Mouse (Mus musculus) neutrophil, adult 5-6 weeks (primary cell): Measurements from ENCODE around the gene Alg6. TPM values are rescaled to one million over a fixed set of nuclear protein-coding genes. Genes with fewer than 3 reads are reported as not detected.

Experiments
- ATAC-seq: fragments of 151-379, 151-347 bp; 2 replicates; pipeline ENCODE4 v1.8.0; 2017; ENCODE audit warnings: mild to moderate bottlenecking, moderate TSS enrichment; ENCODE audit not compliant: insufficient number of reproducible peaks, poor library complexity, low FRiP score, severe bottlenecking; ENCODE audit errors: extremely low read depth
- total RNA-seq: library from RNA; stranded (forward); fragments of 200-1000 nt; gene quantifications from 2 replicates; pipeline ENCODE4 v1.2.3, GENCODE M21; 2017

Alg6 gene
- total RNA-seq: 4.1 and 6.6 TPM in 2 replicates

- ATAC-seq: peak; percentile 91
Measured at GRCm38 (mm10) chr4:99714904-99715782, at the start of gene Alg6. TSS of gene Alg6 (plus strand) at chr4:99715664.

DNA sequence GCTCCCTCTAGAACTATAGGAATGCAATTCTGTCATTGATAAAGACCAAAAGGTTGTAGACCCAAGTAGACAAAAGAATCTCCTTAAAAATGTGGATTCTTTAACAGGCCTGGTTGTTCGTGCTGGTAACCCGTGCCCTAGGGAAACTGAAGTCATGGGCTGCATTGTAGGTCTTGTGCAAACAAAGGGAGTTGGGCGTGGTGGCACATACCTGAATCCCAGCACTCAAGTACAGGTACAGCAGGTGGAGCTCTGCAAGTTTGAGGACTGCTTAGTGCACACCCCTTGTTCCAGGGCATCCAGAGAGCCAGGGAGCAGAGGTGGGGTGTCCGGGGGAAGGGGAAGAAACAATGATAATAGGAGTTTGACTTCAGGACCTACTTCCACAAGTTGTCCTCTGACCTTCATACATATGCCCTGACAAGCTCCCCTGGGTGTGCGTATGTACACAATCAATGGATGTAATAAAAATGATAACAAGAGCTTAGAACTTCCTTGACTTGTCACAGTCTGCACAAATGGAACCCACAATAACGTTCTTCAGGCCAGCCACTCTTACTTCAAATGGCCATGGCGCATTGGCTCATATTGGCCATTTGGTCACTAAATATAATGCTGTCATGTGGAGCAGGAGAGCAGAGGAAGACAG, 45.1 kb upstream of the Alg6 start:
- no peak for ATAC-seq

GRCm38 (mm10) chr4:99675191-99675590, 40.3 kb upstream of the Alg6 start:
- no peak for ATAC-seq

GRCm38 (mm10) chr4:99683941-99684340, 31.5 kb upstream of the Alg6 start:
- ATAC-seq: no peak

GRCm38 (mm10) chr4:99686308-99686707, 29.2 kb upstream of the Alg6 start:
- ATAC-seq: no peak

- ATAC-seq: no peak
Measured at GRCm38 (mm10) chr4:99712583-99713183, 2.8 kb upstream of the Alg6 start.

GRCm38 (mm10) chr4:99713971-99714370, 1.5 kb upstream of the Alg6 start:
- no peak for ATAC-seq

DNA sequence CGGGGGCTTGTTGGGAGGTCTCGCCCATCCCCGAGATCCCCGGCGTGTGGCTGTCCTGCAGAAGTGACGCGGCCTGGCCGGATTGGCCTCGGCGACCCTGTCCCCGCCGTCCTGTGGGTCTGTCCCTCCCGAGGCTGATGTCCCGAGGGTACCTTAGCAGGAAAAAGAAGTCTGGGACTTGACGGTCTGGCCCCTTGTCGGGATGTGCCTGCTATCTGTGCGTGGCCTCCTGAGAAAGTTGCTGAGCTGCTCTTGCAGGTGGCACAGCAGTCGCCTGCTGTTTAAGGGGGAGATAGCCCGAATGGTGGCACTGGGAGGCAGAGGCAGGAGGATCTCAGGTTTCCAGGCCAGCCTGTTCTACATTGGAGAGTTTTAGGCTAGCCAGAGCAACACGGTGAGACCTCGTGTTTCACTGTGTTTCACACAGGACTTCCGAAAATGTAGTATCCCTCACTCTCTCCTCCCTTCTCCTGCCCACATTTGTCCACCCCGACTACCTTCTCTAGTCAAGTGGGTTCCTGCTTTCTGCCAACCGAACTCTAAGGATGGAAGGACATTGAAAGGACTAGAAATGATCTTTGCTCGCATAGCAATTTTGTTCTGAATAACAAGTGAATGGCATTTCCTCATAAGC, 436 bp downstream of the Alg6 start:
- no peak for ATAC-seq

DNA sequence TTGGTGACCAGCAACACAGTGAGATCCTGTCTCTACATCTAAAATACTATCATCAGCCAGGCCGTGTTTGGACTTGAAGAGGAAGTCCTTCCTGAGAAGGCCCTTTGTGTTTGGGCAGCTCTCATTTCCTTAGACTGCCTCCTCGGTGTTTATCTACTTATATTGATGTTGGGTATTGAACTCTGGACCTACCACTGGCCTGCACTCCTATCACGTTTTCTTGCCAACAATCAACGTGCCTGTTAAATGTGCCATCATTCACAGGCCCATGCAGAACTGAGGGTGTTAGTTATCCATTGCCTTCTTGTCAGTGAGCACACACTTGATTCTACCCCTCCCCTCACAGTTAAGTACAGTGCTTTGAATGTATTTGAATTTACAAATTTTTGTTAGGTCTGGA, 2.4 kb downstream of the Alg6 start:
- ATAC-seq: no peak

GRCm38 (mm10) chr4:99724331-99724730, 8.9 kb downstream of the Alg6 start:
- ATAC-seq: no peak

GRCm38 (mm10) chr4:99725914-99726451, 10.5 kb downstream of the Alg6 start:
- ATAC-seq: no peak

GRCm38 (mm10) chr4:99739836-99740235, 24.4 kb downstream of the Alg6 start:
- no peak for ATAC-seq

DNA sequence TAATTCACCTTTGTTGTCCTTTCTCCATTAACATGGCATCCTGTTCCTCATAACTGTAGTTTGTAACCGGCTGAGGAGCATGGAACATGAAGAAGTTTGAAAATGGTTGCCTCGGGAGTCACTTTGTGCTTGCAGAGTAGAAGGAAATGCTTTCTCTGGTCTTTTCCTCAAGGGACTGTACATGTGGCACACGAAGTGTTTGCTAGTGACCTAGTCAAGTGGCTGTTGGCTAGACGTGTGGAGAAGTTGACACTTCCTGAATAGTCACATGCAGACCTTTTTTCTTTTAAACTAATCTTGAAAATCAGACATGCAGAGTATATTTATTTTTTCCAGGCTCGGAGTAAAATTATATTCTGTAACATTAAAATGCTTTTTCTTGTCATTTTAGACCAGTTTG, 37.0 kb downstream of the Alg6 start:
- no peak for ATAC-seq

GRCm38 (mm10) chr4:99766303-99766702, 50.8 kb downstream of the Alg6 start:
- ATAC-seq: no peak

- no peak for ATAC-seq
Measured at GRCm38 (mm10) chr4:99766753-99767152, 51.3 kb downstream of the Alg6 start.

GRCm38 (mm10) chr4:99770555-99770954, 55.1 kb downstream of the Alg6 start:
- ATAC-seq: no peak

DNA sequence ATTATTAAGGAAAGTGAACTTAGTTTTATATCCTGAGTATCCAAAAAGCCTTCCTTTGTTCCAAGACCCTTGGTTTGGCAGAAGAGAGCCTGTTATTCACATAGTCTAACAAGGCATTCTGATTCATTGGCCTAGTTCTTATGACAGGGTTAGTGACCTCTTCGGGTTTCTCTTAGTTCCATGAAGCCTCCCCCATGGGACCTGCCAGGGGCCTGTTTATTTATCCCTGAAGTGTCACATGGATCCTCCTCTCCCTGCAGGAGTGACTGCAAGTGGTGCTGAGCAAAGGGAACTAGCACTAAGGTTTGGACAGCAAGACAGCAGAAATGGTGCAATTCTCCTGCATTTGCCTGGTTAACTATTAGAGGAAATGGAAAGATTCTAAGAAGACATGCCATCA, 57.6 kb downstream of the Alg6 start:
- no peak for ATAC-seq

DNA sequence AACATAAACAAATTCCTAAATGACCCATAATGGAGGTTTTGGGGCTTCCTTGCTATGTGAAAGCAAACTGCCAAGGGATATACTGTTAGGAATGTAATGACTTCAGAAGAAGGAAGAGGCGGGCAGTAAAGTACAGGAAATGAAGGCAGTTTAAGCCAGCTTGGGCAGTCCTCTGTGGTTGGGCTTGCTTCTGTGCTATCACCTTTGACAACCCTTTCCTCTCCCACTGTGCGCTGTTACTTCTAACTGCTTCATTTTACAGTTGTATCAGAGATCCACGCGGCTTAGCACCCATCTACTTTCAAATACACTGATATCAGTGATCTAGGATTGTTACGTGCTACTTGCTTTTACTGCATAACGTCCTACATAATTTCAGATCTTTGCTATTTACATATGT, 76.9 kb downstream of the Alg6 start:
- no peak for ATAC-seq
